Mouse (Mus musculus) heart, postnatal 0 days (tissue): ENCODE data around the gene Traf1.

Experiments
- CTCF ChIP-seq: IDR thresholded peaks from 2 replicates; pipeline ENCODE4 v1.5.1; 2016; ENCODE audit warnings: antibody characterized with exemption, control low read depth, low read depth
- EP300 ChIP-seq: IDR thresholded peaks from 2 replicates; pipeline ENCODE4 v1.6.1; 2016; ENCODE audit warnings: antibody characterized with exemption, low read depth

DNA sequence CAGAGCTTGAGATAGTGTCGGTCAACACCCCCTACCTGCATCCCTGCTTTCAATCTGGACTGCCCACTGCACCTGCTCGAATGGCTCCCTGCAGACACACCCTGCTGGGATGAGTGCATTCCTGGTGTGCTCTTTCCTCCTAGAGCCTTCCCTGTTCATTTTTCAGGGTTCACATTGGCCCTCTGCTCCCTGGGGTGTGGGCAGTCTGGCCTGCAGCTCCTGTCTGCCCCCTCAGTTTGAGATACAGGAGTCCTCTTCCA is 46.8 kb downstream of the Traf1 start:
- TF ChIP-seq EP300 (no peak), CTCF (no peak)
